Mouse (Mus musculus) spleen, postnatal 36 days (tissue): ENCODE measurements around the gene Zfp62.

Source experiments
- DNase-seq, 2 experiments: peaks; one replicate each; pipeline ENCODE4 v3.0.0; 2022; ENCODE audit warnings: low spot score in 2 of 2, mixed read lengths in 1 of 2

Gene Zfp62

GRCm38 (mm10) chr11:49248226-49248973 is 45.3 kb downstream of the Zfp62 start:
- peak; percentile 66 to 68 for DNase-seq

DNA sequence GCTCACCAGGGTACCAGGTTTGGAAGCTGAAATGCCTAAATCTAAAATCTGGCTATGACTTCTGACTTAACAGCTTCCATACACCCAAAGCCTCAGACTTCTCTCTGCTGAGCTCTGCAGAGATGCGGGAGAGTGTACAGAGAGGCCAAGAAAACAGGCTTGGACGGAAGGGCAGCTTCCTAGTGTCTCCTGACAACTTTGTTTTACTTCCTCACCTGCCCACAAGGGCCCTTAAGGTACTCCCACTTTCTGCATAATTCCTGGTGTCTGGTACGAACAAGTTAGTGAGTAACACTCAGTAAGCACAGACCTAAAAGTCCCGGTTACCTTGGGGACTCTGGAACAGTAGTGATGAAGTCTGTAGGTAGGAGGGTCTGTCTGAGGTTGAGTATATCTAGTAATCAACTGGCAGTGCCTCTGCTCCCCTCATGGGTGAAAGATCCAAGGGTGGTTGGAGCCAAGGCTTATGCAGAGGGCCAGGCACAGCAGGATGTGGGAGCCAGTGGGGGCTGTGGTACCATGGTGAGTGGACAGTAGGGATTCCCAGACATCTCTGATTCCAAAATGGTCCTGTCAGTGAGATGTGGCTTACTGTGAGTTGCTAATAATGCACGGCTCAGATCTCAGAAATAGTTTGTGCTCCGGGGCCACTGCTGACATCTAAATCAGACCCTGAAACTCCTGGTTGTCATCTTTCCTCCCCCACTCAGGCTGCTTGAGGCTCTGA is 46.0 kb downstream of the Zfp62 start:
- peak in 1 of 2 experiments; percentile 28 for DNase-seq

- DNase-seq, result peak; percentile 88 to 90
Measured at GRCm38 (mm10) chr11:49249811-49250421, 46.8 kb downstream of the Zfp62 start.

DNA sequence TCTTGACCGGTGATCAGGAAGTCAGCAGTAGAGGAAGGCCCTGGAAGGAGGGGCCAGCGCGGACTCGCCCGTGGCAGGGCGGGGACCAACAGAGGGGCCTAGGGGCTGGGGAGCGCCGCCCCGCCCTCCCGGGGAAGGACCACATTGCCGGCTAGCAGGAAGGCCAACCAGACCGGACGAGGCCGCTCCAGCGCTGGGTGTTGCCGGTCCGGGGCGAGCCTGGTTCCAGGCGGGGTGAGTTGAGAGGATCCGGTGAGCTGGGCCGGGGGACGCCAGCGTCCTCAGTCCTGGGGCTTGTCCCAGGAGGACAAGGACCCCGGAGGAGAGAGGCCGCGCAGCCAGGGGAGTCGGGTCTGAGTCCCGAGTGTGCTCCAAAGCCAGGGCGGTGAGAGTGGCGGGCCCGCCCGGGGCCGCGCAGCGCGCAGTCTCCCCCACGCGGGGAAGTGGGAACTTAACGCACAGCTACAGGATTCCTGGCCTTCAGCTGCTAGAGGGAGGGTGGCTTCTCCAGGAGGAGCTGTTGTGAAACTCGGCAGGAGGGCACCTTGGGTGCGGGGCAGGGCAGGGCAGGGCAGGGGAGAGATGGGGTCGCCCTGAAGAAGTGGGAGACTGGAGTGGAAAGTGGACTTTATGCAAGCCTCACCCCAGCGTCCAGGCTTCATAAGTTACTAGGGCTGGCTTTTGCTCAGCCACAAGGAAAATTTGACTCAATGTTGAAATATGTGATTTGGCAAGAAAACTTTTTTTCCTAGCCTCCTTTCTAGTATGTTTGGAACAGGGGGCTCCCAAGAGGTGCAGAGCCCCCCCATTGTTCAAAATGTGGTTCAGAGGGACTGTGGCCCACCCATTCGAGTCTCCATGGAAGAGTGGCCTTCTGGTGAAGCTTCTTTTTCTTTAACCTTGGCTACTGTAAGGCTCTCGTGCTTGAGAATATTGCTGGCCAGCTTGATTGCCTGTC is 47.6 kb downstream of the Zfp62 start:
- DNase-seq, result peak; percentile 95 to 96

GRCm38 (mm10) chr11:49251380-49251761 is 48.3 kb downstream of the Zfp62 start:
- no peak for DNase-seq

DNA sequence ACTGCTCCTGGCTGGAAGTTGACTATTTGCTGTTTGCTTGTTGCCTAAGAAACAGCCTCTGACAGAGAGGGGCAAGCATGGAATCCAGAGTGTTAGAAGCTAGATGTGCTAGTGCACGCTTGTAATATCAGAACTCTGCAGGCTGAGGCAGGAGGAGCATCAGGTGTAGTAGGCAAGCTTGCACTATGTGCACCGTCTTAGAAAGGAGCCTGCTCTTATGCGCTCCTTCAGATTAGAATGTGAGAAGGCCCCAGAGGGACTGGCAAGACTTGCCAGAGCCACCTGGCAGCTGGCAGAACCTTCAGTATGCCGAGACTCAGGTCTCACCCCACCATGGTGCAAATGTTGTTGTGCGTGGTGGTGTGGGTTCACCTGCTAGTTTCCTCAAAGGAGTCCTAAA is 49.0 kb downstream of the Zfp62 start:
- DNase-seq, result peak in 1 of 2 experiments; percentile 28

- no peak for DNase-seq
Measured at GRCm38 (mm10) chr11:49253035-49253434, 49.9 kb downstream of the Zfp62 start.

- no peak for DNase-seq
Measured at GRCm38 (mm10) chr11:49259296-49259695, 56.2 kb downstream of the Zfp62 start.

GRCm38 (mm10) chr11:49259829-49260228 is 56.7 kb downstream of the Zfp62 start:
- DNase-seq, result no peak

GRCm38 (mm10) chr11:49260598-49261312 is 57.7 kb downstream of the Zfp62 start:
- DNase-seq, result no peak

DNA sequence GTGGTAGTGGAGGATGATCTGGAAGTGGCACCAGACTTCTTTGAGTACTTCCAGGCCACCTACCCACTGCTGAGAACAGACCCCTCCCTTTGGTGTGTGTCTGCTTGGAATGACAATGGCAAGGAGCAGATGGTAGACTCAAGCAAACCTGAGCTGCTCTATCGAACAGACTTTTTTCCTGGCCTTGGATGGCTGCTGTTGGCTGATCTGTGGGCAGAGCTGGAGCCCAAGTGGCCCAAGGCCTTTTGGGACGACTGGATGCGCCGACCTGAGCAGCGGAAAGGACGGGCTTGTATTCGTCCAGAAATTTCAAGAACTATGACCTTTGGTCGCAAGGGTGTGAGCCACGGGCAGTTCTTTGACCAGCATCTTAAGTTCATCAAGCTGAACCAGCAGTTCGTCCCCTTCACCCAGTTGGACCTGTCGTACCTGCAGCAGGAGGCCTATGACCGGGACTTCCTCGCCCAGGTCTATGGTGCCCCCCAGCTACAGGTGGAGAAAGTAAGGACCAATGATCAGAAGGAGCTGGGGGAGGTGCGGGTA is 58.3 kb downstream of the Zfp62 start:
- no peak for DNase-seq

DNA sequence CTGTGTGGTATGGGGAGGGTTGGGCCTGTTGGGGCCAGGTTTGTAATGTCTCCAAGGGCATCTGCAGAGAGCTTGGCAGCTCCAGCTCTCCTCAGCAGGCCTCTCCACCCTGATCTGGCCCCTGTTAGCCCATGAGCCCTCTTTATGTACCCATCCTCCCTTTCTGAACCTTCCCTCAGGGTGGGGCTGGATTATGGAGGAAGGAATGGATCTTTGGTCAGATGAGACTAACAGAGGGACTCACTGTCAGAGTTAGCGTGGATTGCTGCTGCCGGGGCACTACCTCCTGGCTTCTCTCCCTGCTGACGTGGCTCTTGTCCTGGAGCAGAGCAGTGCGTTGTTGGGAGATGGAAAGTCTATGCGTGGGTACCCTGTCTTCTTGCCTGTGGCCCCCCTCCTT is 59.2 kb downstream of the Zfp62 start:
- DNase-seq, result no peak

DNA sequence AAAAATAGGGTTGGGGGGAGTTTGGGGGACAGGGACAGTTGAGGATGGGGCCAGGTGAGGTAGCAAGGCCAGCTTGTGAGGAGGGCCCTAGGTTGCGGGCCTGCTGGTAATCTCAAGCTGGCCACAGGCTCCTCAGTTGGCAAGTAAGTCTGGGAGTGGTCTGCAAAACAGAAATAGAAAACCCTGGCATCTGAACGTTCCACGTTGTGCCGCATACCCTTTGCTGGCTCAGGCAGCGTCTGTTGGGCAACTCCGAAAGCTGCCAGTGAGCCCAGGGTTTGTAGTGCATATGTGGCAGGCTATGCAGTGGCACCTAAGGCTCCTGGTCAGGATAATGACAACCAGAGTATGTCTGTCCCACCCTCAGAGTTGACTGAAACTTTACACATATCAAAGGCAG is 60.1 kb downstream of the Zfp62 start:
- DNase-seq, result no peak

GRCm38 (mm10) chr11:49264081-49264480 is 61.0 kb downstream of the Zfp62 start:
- no peak for DNase-seq

- DNase-seq, result no peak
Measured at GRCm38 (mm10) chr11:49264622-49265021, 61.5 kb downstream of the Zfp62 start.

DNA sequence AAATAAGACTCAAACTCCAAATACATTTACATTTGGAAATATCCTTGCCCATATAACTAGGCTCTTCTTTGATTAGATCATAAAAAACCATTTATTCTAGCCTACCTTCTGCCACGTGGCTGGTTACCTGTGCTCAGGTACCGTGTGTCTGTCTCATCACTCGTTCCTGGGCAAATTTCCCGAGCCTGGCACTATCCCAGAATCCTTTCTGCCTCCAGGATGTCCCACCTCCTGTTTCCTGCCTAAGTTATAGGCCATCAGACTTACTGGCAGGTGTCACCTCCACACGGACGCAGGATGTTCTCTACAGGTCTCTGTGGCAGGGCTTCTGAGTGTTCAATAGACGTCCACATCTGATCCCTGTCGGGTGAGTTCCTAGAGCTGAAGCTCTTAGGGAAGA is 62.0 kb downstream of the Zfp62 start:
- DNase-seq, result no peak

DNA sequence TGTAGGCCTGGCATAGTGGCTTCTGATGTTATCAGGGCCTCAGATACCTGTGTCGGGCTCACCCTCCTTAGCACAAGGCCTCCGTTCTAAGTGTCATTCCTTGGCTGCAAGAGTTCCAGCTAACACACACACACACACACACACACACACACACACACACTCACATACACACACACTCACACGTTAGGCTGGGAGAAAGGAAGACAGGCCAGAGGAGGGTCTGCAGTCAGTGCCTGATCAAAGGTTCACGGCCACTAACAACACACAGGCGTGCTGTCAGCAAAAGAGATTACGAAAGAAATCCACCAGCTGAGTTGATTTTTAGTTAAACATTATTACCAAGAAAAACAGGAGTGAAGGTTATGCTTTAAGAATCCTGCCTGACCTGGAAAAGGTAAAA is 63.6 kb downstream of the Zfp62 start:
- DNase-seq, result no peak

DNA sequence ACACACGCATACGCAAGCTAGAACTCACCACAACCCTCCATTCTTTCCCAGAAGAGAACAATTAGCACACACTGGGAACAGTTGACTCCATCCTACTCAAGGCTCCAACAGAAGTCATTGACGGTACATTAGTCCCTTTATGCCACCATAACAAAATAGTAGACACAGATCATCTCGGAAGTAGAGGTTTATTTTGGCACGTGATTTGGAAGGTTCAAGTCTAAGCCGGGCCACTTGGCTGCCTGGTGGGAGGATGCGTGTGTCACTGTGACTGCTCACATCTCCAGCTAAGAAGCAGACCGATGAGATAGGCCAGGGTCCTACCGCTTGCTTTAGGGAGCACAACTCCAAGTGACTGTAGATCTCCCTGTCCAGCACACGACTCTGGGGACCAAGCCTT is 64.2 kb downstream of the Zfp62 start:
- DNase-seq, result no peak

GRCm38 (mm10) chr11:49267970-49268579 is 65.0 kb downstream of the Zfp62 start:
- no peak for DNase-seq
